Mouse (Mus musculus) erythroblast, embryonic 14.5 days (primary cell): ENCODE results near the gene Tm9sf3.
"Not testable (repeated sequence)": the region's sequence is repeated elsewhere in the genome, so short reads cannot be mapped to it uniquely, and the experiment has no call there.

ENCODE experiments used
- GATA1 ChIP-seq: IDR thresholded peaks from 2 replicates; pipeline ENCODE4 v1.6.1; 2012; ENCODE audit warnings: low read length, inconsistent platforms, mixed read lengths
- TAL1 ChIP-seq: IDR thresholded peaks from 3 replicates; pipeline ENCODE4 v1.6.1; 2012; ENCODE audit warnings: low read length, inconsistent platforms, mixed read lengths

GRCm38 (mm10) chr19:41312587-41312986, 48.8 kb upstream of the Tm9sf3 start:
- not testable (repeated sequence) for TF ChIP-seq TAL1, GATA1
